Mouse (Mus musculus): ENCODE measurements around the gene Smc5.

- TF ChIP-seq CTCF (IDR thresholded peaks at IDR 0.05; ENCODE audit: borderline replicate concordance, control insufficient read depth, extremely low read depth, insufficient read depth, low read length, poor library complexity) (no peak), POLR2A (IDR thresholded peaks at IDR 0.05; ENCODE audit: control insufficient read depth, extremely low read depth, insufficient read depth, low read length, poor library complexity) (no peak)
Observed at GRCm38 (mm10) chr19:23175511-23175910, 98.2 kb downstream of the Smc5 start.

Data from thymus, adult 2 months (tissue).